Mouse (Mus musculus) c-Kit-positive CD71-negative TER-119-negative erythroid progenitor cells, embryonic 14.5 days (primary cell): ENCODE data around the gene Sdc1.

Experiments
- DNase-seq: peaks from one replicate; pipeline ENCODE4 v3.0.0-alpha.2; 2013; ENCODE audit warnings: low read depth

Sdc1 gene

DNA sequence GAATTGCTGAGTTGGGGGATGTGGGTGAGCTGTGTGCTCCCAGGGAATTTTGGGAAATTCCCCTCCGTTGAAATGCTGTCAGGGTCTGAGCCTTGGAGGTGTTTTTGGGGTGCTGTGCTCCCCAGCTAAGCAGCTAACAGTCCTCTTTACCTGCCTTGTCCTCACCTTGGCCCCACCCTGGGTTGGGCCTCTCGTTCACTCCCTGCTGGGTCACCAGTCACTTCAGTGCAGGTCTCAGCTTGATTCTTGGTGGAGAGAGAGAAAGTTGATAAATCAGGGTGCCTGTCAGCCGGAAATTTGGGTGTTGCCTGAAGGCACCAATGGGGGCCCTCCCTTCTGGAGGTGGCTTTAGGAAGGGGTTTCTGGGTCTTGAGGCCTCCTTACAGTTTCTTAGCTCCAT is 11.4 kb downstream of the Sdc1 start:
- no peak for DNase-seq

DNA sequence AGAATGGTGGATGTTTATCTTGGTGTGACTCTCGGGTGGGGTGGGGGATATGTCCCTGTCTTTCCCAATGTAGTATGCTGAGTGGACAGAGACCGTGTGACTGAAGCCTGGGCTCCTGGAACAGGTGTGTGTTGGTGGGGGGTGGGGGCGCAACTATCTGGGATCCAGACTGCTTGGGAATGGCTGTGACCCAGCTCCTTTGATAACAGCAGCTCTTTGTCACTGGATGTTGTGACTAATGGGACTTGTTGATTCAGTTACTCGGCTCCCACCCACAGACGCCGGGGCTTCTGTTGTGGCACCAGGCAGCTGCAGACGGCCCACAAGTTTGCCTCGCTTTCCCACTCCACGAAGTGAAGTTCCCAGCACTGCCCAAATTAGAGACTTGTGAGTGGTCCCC is 13.1 kb downstream of the Sdc1 start:
- DNase-seq = no peak

DNA sequence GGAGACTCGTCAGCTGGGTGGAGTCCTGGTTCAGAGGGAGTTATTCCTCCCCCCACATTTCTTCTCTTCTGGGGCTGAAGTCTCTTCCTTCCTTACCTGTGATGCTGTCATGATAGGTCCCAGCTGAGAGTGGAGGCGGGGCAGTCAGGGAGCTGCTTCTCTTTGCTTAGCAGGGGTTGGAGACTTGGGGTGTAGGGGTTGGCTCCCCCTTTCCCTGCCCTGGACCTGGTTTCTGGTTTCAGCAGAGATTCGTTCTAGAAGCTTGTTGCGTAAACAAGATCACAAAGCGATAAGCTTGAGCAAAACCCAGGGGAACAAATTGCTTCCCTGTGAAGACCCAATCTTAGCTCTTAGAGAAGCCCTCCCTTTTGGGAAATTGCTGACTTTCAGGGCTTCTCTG is 15.4 kb downstream of the Sdc1 start:
- no peak for DNase-seq

DNA sequence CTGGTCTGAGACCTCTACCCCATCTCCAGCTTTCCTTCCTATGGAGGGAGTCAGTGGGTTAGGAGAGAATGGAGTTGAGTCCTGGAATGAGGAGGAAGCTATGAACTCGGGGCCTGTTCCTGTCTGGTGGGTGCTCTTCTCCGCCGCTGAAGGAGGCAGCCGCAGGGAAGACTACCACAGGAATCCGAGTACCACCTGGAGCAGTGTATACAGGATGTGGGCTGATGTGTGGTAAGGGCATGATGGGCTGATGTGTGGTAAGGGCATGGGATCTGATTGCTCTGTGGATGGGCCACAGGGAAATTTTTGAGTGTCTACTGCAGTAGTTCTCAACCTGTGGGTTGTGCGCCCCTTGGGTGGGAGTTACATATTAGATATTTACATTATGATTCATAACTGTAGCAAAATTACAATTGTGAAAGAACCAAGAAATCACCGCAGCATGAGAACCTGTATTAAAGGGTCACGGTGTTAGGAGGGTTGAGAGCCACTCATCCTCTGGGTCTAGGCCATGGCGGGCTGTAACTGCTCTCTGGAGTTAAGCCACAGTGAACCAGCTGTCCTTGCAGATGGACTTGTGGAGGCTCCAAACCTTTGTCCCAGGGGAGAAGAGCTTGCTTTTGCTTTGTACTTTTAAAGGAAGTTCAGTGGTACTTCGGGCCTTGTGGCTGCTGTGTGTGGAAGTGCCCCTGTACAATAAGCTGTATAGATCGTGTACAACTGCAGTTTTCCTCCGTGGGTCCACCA is 16.0 kb downstream of the Sdc1 start:
- DNase-seq = no peak

DNA sequence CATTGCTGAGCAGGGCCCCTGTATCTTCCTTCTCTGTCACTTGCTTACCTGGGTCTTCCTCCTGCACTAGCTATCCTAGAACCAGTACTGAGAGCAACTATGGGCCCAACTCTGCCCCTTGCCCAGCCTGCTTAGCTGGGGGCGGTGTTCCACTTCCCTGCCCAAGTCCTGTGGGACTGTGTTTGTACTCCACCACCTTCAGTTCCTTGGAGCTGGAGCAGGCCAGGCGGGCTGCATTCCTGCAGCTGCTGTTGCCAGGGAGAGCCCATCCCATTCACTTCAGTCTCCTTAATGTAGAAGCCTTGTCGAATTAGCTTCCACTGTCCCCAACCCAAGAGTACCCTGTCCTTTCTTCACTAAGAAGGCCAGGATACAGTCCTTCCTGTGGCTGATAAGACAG is 17.3 kb downstream of the Sdc1 start:
- no peak for DNase-seq

DNA sequence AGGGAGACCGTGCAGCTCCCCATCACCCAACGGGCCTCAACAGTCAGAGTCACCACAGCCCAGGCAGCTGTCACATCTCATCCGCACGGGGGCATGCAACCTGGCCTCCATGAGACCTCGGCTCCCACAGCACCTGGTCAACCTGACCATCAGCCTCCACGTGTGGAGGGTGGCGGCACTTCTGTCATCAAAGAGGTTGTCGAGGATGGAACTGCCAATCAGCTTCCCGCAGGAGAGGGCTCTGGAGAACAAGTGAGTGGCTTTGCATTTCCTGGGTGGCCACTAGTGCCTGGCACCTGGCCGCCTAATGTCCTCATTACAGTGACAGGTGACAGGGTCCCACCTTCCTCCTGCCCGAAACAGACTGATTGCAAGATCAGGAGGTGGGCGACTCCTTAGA is 19.5 kb downstream of the Sdc1 start:
- no peak for DNase-seq

DNA sequence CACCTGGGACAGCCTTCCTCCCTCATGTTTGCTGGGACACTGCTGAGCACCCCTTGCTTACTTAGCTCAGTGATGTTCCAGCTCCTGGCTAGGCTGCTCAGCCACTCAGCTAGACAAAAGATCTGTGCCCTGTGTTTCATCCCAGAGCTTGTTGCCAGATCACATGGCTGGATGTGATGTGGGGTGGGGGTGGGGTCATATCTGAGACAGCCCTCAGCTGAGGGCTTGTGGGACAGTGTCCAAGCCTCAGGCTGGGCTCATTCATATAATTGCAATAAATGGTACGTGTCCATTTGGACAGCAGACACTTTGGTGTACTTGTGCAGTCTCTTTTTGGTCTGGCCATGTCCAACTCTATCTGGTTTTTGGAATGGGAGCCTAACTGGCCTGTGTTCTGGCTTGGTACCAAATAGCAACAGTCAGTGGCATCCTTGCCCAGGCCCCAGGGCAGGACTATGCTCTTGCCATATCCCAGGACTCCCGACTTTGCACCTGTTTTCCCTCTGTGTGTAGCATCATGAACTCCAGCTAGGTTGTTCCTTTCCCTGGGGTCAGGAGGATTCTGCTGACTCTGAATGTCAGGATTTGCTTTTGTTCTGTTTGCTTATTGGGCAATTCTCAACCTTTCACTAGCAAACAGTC is 22.4 kb downstream of the Sdc1 start:
- DNase-seq = no peak

DNA sequence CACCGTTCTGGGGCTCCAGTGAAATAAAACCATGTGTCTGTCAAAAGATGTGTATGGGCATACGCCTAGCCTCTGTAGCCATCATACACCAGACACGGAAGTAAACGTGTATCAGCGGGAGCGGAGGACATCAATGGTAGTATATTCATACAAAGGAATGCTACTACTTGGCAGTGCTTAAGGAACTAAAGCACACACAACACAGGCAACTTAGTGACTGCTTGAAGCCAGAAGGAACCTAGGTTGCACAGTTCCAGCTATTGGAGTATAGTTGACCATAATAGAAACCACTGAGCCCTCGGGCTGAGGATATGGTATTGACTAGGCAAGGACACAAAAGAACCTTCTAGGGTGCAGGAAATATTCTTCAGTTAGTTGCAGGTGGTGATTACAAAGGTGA is 26.8 kb downstream of the Sdc1 start:
- no peak for DNase-seq

DNA sequence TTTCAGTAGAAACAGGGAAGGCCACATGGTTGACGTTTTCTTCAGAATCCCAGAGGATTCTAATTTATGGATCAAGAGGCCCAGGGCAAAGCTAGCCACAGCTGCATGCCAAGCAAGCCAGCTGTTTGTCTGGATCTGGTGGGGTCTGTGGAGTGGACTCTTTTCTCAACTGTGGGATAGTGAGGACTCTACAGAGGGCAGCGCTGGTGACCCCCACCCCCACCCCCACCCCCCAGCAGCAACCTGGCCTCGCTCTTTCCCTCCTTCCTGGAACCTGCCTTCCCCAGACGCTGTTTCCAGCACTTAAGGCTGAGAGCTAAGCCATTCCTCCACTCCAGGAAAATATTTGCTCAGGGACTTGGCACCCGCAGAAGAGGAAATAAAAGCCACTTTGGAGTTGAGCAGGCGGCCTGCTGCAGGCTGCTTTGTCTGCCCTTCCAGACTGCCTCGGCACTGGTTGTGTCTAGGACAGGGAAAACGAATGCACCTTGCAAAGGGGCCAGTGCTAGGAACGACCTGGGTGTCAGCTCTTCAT is 27.4 kb downstream of the Sdc1 start:
- DNase-seq = no peak

DNA sequence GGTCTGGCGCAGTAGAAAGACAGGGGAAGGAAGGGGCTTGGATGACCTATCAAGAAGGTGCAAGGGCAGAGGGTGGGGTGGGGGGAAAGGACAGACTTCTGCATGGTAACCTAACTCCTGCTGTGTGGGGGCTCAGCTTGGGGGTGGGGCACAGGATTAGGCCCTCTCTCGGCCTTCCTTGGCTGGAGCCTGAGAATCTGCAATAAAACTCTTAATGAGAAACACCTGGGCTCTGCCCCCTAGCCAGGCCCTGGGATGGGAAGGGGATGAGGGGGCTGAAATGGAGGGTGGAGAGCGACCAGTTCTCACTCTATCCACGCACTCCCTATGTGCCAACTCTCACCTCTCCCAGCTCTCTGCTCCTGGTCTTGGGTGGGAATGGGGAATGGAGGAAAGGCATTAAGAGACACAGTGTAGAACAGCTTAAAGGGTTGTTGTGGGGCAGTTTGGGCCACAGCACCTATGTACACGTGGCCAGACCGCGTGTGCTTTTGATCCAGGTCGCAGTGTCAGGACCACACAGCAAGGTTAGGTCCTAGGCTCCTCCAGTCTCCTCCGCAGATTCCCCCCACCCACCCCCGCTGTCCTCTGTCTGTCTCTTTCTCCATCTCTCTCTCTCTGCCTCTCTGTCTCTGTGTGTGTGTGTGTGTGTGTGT is 32.4 kb downstream of the Sdc1 start:
- DNase-seq = no peak

DNA sequence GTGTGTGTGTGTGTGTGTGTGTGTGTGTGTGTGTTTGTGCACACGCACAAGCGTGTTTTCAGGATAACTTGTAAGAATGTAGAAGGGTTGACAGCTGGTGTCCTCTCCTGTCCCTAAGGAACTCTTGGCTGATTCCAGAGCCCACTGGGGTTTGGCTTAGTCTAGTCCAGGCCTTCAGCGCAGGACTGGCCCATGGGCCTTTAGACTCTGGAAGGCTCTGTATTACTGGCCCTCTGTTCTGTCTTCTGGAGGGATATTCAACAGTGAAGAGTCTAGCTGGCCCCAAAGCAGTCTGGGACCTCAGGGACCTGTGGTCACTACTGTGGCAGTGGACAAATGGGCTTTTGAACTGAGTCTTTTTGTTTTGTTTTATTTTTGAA is 32.9 kb downstream of the Sdc1 start:
- no peak for DNase-seq

DNA sequence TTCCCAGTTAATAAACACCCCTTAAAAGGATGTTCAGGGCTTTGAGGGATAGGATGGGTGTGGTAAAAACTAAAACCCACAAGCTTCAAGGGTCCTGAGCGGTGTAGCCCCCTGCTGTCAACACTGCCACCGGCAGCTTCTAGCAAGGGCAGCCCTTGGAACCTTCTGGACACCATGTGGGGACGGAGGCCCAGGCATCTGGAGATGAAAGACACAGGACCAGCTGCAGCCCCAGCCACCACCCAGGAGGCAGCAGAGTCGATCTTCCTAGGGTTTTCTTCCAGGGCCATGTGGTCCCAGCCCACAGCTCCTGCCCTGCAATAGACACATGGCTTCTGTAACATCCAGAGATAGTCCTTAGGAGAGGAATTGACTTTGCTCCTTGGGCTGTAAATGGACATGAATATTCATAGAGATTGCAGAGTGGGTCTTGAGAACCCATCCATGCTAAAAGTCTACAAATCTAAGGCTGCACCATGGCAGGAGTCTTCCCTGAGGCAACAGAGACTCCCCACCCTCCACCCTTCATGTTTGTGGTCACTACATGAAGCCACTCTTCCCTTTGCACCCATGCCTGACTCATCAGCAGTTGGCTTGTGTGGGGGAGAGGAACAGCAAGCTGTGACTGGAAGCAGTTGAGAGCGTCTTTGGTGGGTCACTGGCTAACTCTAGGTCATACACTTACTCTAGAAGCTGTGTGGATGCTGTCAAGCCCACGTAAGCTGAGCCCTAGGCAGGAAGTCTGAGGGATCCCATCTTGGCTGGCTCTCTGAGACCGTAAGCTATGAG is 34.0 kb downstream of the Sdc1 start:
- DNase-seq = no peak

DNA sequence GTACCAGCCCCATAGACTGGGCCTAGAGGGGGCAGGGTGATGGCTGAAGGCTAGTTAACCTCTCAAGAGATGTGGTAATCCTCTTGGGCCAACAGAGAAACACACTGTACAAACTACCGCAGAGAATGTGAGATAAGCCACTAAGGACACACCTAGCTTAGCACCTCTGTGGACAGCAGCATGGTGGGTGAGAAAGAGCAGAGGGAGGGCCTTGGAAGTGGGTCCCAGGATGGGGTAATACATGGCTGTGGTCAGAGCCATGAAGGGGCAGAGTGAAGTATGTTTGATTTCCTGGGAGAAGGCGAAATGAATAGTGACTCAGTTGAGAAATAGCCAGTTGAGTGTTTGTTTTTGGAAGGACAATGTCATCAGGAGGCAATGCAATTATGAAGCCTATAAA is 38.0 kb downstream of the Sdc1 start:
- no peak for DNase-seq

DNA sequence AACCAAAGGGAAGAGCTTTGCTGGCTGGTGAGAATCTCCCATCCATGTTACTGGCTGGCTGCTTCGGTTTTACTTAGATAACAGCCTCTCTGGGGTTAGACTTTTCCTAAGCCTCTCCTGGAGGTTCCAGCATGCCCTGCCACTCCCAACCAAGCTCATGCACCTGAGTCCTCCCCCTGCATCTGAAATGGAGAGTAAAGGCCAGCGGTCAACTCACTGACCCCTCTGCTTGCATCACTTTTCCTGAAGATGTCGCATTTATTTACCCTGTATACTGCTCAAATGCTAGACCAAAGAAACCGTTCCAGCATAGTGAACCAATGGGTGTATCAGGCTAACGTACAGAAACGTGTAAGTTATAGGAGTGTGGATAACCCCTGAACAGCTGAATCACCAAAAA is 38.5 kb downstream of the Sdc1 start:
- DNase-seq = no peak

DNA sequence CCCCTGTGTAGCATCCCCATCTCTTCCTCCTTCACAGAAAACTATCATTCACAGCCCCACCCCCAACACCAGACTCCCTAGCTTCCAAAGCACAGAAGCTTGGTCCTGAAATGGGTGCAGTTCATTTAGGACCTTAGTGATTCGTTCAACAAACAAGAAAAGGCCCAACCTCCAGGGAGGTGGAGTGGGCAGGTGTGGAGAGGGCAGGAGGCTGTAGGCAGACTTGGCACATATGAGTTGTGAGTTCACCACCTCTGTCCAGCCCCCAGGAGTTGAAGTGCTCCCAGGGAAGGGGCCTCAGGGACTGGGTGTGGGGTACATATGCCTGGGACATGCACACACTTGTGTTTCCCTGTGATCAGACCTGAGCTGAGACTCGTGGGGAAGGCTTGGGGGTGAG is 39.8 kb downstream of the Sdc1 start:
- no peak for DNase-seq

DNA sequence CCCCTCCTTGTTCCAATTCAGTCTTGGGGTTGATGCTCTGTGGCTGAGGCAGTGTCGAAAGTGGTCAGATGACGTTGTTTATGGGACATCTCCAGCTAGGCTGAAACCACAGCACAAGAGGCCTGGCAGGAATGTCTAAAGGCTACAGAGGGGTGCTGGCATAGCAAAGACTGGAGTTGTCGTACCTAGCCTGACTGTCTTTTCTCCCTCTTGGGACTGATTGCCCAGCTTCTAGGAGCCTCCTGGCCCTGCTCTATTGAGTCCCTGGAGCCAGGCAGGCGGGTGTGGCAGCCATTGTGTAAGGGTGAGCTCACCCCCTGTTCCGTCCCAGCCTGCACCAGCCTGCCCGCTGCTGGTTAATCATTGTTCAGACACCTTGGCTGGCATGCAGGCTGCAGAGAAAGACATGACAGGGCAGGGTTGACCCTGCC is 40.3 kb downstream of the Sdc1 start:
- no peak for DNase-seq

DNA sequence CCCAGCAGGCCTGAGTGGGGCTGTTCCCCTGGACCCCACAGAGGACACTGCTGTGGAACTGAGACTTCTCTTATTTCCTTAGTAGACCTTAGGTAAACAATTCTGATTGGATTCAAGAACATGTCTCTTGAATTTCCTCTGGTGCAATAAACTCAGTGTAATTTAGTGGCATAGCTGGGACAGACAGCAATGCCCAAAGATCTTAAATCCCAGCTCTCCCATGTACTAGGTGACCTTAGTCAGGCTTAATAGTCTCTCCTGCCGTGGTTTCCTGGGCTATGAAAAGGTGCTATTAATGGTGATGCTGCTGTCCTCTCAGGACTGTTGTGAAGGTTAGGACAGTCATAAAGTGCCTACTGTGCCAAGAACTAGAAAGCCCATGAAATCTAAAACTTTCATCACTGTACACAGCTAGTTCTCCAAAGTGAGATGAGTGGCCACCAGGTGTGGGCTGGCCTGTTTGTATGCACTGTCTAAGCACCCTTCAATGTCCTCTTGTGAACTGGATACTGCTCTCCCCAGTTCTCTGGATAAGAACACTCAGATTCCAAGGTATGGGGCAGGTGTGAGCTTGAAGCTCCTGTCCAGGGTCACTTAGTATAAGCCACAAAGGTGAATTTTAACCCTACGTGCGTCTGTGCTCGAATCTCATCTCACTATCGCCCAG is 40.9 kb downstream of the Sdc1 start:
- no peak for DNase-seq

DNA sequence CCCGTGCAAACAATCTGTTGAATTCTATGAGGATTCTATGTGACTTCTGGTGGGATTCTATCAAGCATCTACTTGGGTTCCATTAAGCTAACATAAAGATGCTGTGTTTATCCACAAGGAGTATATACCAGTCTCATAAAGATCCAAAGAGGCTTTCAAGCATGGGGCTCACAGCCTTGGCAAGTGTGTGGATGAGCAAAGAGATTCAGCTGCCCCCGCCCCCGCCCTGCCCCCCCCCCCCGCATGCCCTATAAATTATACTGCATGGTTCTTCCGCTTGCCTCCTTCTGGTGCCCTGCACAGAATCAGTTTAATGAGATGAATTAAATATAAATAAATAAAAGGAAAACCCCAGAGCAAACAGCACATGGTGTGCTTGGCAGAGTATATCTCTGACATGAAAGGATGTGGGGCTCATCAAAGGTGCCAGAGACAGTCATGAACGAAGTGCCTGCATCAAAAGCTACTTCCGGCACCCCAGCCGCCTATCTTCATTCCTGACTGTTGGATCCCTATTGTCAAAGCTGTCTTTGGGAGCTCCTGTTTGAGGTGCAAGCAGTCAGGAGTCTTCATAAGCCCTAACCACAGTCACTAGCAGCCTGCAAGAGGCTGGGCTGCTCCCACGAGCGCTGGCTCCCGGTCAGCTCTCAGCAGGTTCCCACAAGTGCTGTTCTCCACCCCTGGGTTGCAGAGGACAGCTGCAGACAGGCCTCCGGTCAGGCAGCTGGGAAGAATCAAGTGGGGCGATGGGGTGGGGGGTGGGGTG is 46.5 kb downstream of the Sdc1 start:
- no peak for DNase-seq

DNA sequence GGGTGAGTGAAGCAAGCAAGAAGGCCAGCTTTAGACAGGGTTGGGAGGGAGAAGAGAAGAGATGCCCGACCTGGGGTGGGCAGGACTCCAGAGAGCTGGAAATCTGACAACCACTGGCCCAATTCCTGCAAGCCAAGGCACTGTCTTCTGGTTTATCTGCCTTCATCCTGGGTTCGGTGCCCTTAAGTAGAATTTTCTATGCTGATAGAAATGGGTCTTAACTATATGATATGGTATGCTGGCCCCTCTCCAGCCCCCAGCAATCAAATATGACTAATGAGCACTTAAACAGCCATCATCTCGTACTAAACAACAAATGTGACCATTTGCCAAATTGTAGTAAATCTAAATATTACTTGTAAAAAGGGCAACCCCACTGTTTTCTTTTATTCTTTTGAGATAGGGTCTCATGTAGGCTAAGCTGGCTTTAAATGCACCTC is 47.1 kb downstream of the Sdc1 start:
- no peak for DNase-seq

DNA sequence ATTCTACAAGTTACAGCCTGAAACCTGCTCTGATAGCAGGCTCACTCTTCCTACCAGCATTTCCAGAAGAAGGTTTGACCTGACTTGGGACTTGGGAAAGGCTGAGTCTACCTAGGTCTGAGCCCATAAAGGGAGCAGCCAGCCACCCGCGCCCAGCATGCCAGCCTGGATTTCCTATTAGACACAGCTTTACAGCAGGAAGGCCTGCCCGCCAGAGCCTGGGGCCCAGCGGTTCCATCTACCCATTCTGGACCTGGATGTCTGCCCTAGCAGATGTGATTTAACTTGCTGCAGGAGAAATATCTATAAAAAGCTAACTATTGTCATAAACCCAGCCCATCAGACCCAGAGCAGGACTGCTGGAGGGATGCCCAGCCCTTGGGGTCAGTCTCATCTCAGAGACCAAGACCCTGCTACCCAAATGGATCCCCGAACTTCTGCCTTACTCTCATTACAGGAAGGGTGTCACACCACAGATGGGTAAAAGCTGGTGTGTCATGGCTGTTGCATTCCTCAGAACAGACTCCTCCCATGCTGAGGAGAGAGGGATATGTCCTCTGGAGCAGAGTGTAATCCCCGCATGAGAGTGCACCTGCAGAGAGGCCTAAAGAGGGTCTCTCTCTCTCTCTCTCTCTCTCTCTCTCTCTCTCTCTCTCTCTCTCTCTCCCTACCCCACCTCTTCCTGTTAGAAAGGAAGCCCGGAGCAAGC is 54.0 kb downstream of the Sdc1 start:
- DNase-seq = no peak
